Mouse (Mus musculus): ENCODE measurements around the gene Rbm20. TPM values are rescaled to one million over a fixed set of nuclear protein-coding genes. Genes with fewer than 3 reads are reported as not detected.

Rbm20 gene
- 0.14 and 2.1 TPM in 2 replicates for polyA plus RNA-seq (2012; ENCODE audit: low replicate concordance)

GRCm38 (mm10) chr19:53676718-53677634 lies at the start of gene Rbm20:
Gene Rbm20 (plus strand): TSS chr19:53677306.

GRCm38 (mm10) chr19:53892061-53892460 lies 215.0 kb downstream of the Rbm20 start, which contains the start of gene Pdcd4:
Gene Pdcd4 (plus strand): TSS chr19:53892231.

Other genes with a start within 250 kb of the Rbm20 start
- gene Dusp5, start 148.2 kb upstream of the Rbm20 start, polyA plus RNA-seq (2012; ENCODE audit: low replicate concordance) = 3.0 and 3.7 TPM in 2 replicates
- 45.5 and 118 TPM in 2 replicates for gene Nutf2-ps1, start 88.2 kb upstream of the Rbm20 start, polyA plus RNA-seq (2012; ENCODE audit: low replicate concordance)
- 14.0 and 22.5 TPM in 2 replicates for gene Smc3, start 76.9 kb upstream of the Rbm20 start, polyA plus RNA-seq (2012; ENCODE audit: low replicate concordance)
- gene Pdcd4, start 214.9 kb downstream of the Rbm20 start, polyA plus RNA-seq (2012; ENCODE audit: low replicate concordance) = 8.5 and 9.0 TPM in 2 replicates